ENCODE assay signal across 24 mouse cellular contexts in the genomic region with DNA sequence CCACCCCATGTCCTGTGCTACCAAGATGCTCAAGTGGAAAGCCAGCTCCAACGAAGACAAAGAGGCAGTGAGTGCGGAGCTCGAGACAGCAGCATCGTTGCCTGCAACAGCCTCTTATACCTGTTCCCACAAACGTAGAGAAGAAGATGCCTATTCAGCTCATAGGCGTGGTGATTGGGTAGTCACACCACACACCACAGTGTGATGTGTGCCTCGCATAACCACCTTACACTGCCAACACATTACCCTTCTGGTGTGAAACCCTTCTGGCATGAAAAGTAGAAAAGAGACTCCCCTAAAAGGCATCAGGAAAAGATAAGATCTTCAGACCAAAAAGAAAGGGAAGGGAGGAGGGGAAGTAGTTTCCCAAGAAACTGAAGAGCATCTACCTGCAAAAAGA. TPM values are rescaled to one million over a fixed set of nuclear protein-coding genes. Genes with fewer than 3 reads are reported as not detected.
"Had no signal": no experiment of that assay in that cellular context is flagged by ENCODE, and none has a peak within 500 bp of the region (broad histone marks: within the 10 kb centered on the region; RNA-seq: fewer than 3 reads in every experiment).

No protein-coding gene starts in this region.

- H3K27ac ChIP-seq: gastrocnemius, adult 2 months; heart, adult 2 months; heart, embryonic 13.5 days; heart, embryonic 15.5 days; hindbrain, embryonic 10.5 days; hindbrain, embryonic 12.5 days; hindbrain, embryonic 14.5 days; intestine, embryonic 15.5 days; limb, embryonic 10.5 days; limb, embryonic 12.5 days; liver, embryonic 13.5 days; liver, embryonic 15.5 days had no signal

- H3K4me3 ChIP-seq: gastrocnemius, adult 2 months; heart, adult 2 months; heart, embryonic 13.5 days; heart, embryonic 15.5 days; hindbrain, embryonic 10.5 days; hindbrain, embryonic 12.5 days; intestine, embryonic 15.5 days; limb, embryonic 10.5 days; limb, embryonic 12.5 days; liver, embryonic 13.5 days; liver, embryonic 15.5 days had no signal

- DNase-seq: gastrocnemius, adult 2 months; gastrocnemius, postnatal 10 days; gastrocnemius, postnatal 25 days; heart, adult 2 months; heart, postnatal 14 days; heart, postnatal 4 days; kidney, adult 18-20 months; kidney, adult 8-10 months; kidney, postnatal 10 days; kidney, postnatal 25 days; kidney, postnatal 4 days; liver; liver, embryonic 13.5 days had no signal

RNA-seq across cellular contexts. Expression of gene Tmco5, which starts 45.8 kb away (rescaled TPM):
- total RNA-seq: gastrocnemius, adult 2 months; gastrocnemius, postnatal 10 days; gastrocnemius, postnatal 25 days; gastrocnemius, postnatal 4 days; granulocyte monocyte progenitor cell, adult 5-6 weeks; heart, adult 2 months; heart, postnatal 14 days; heart, postnatal 4 days had no signal
